Mouse (Mus musculus) embryonic facial prominence, embryonic 14.5 days (tissue): ENCODE data around the gene Babam2. TPM values are rescaled to one million over a fixed set of nuclear protein-coding genes. Genes with fewer than 3 reads are reported as not detected.

Experiments used
- ATAC-seq: fragments of 200-750 bp; cut with Nextera tagmentation; 2 replicates; pipeline ENCODE4 v1.8.0; 2017; ENCODE audit warnings: low read depth, moderate number of reproducible peaks, moderate TSS enrichment
- DNase-seq: peaks from one replicate; pipeline ENCODE4 v3.0.0-alpha.2; 2015; ENCODE audit warnings: low spot score
- H3K27ac ChIP-seq: fragments of 300-500 bp; sonication (generic); replicated peaks from 2 replicates; pipeline ENCODE4 v1.5.1; 2014; ENCODE audit warnings: low read depth, mild to moderate bottlenecking, low read length, moderate library complexity
- H3K27me3 ChIP-seq: fragments of 300-500 bp; sonication (generic); replicated peaks from 2 replicates; pipeline ENCODE4 v1.6.1; 2014; ENCODE audit warnings: low read length; ENCODE audit not compliant: control insufficient read depth, insufficient read depth
- H3K36me3 ChIP-seq: fragments of 300-500 bp; sonication (generic); 2 replicates; pipeline ENCODE4 v1.6.1; 2014; ENCODE audit warnings: low read length, mixed read lengths; ENCODE audit not compliant: control insufficient read depth, insufficient read depth
- H3K4me1 ChIP-seq: fragments of 300-500 bp; sonication (generic); 2 replicates; pipeline ENCODE4 v1.6.1; 2014; ENCODE audit warnings: antibody characterized with exemption, low read length; ENCODE audit not compliant: control insufficient read depth, insufficient read depth
- H3K4me2 ChIP-seq: fragments of 300-500 bp; sonication (generic); 2 replicates; pipeline ENCODE4 v1.6.1; 2014; ENCODE audit warnings: low read depth, mild to moderate bottlenecking, low read length, moderate library complexity, mixed read lengths
- H3K4me3 ChIP-seq: fragments of 300-500 bp; sonication (generic); 2 replicates; pipeline ENCODE4 v1.5.1; 2014; ENCODE audit warnings: low read depth, mild to moderate bottlenecking, low read length
- H3K9ac ChIP-seq: fragments of 300-500 bp; sonication (generic); 2 replicates; pipeline ENCODE4 v1.6.1; 2014; ENCODE audit warnings: low read depth, mild to moderate bottlenecking, low read length, moderate library complexity, mixed read lengths
- H3K9me3 ChIP-seq: fragments of 300-500 bp; sonication (generic); 2 replicates; pipeline ENCODE4 v1.6.1; 2016; ENCODE audit warnings: low read length; ENCODE audit not compliant: control insufficient read depth
- WGBS: fragments of 180-500 bp; shearing (Covaris S2); extraction: QIAGEN DNeasy Blood & Tissue Kit; methylation state at CpG from one replicate; pipeline ENCODE4 v1.1.7; 2014; 5-methylcytosine and 5-hydroxymethylcytosine counted together
- polyA plus RNA-seq: library from polyadenylated mRNA; unstranded; fragments of >200 nt; fragmentation: Nextera tagmentation; extraction: Ambion mirVana; gene quantifications from 2 replicates; pipeline ENCODE4 v1.2.1, GENCODE M21; 2014

Gene Babam2
- polyA plus RNA-seq, 1 experiment from 2014 or later: 37.6 TPM

- no peaks in the 10 kb centered on the region for H3K9me3 ChIP-seq
- peaks cover 26% of the 10 kb centered on the region for H3K4me1 ChIP-seq
- H3K9ac ChIP-seq: no peak overlapping the region
- WGBS: 87% methylated on average over 2 of the region's 2 CpGs
- no peaks in the 10 kb centered on the region for H3K27me3 ChIP-seq
- no peak overlapping the region for H3K4me3 ChIP-seq
- H3K36me3 ChIP-seq: no peaks in the 10 kb centered on the region
- no peak overlapping the region for H3K4me2 ChIP-seq
- DNase-seq: no peak
- H3K27ac ChIP-seq: no peak overlapping the region
- ATAC-seq: no peak
Observed at GRCm38 (mm10) chr5:32060485-32060884, 363.0 kb downstream of the Babam2 start.

- no peak for DNase-seq
Observed at GRCm38 (mm10) chr5:32061854-32062253, 364.4 kb downstream of the Babam2 start.

GRCm38 (mm10) chr5:32064341-32065105 lies 367.0 kb downstream of the Babam2 start:
- peak; percentile 55; the same call in 1 of the 2 replicates for ATAC-seq
- H3K4me3 ChIP-seq: no peak overlapping the region
- H3K36me3 ChIP-seq: no peaks in the 10 kb centered on the region
- DNase-seq: peak; percentile 49
- H3K4me2 ChIP-seq: no peak overlapping the region
- no peaks in the 10 kb centered on the region for H3K27me3 ChIP-seq
- H3K9ac ChIP-seq: no peak overlapping the region
- H3K9me3 ChIP-seq: no peaks in the 10 kb centered on the region
- H3K27ac ChIP-seq: 0 out of 2 replicates have a peak overlapping the region, but pooled peaks have one; percentile 25
- H3K4me1 ChIP-seq: peaks cover 22% of the 10 kb centered on the region
- WGBS: 77% methylated on average over 2 of the region's 2 CpGs

More at GRCm38 (mm10) chr5:32061854-32062253, 364.4 kb downstream of the Babam2 start:
- no peak overlapping the region for H3K4me2 ChIP-seq
- peaks cover 33% of the 10 kb centered on the region for H3K4me1 ChIP-seq
- H3K36me3 ChIP-seq: no peaks in the 10 kb centered on the region
- no peak overlapping the region for H3K9ac ChIP-seq
- no peak for ATAC-seq
- WGBS: 72% methylated on average over 1 of the region's 1 CpGs
- no peaks in the 10 kb centered on the region for H3K27me3 ChIP-seq
- no peak overlapping the region for H3K4me3 ChIP-seq
- no peaks in the 10 kb centered on the region for H3K9me3 ChIP-seq
- no peak overlapping the region for H3K27ac ChIP-seq

- H3K4me3 ChIP-seq: no peak overlapping the region
- H3K4me2 ChIP-seq: no peak overlapping the region
- no peak overlapping the region for H3K9ac ChIP-seq
- ATAC-seq (peak; percentile 27; the same call in 1 of the 2 replicates), DNase-seq (peak; percentile 65)
- H3K27ac ChIP-seq: peak overlapping the region; percentile 25; the same call in 1 of the 2 replicates
- no peaks in the 10 kb centered on the region for H3K27me3 ChIP-seq
- WGBS: 45% methylated on average over 5 of the region's 5 CpGs
- no peaks in the 10 kb centered on the region for H3K9me3 ChIP-seq
- peaks cover 19% of the 10 kb centered on the region; the same call in 1 of the 2 replicates for H3K4me1 ChIP-seq
- H3K36me3 ChIP-seq: no peaks in the 10 kb centered on the region
Observed at GRCm38 (mm10) chr5:32066015-32066734, 368.7 kb downstream of the Babam2 start.

- 94% methylated on average over 2 of the region's 2 CpGs for WGBS
- Histone ChIP-seq H3K9ac (no peak overlapping the region), H3K9me3 (no peaks in the 10 kb centered on the region), H3K4me1 (peaks cover 19% of the 10 kb centered on the region; the same call in 1 of the 2 replicates), H3K4me2 (no peak overlapping the region), H3K27me3 (no peaks in the 10 kb centered on the region), H3K4me3 (no peak overlapping the region), H3K36me3 (no peaks in the 10 kb centered on the region), H3K27ac (peak overlapping the region; percentile 25; the same call in 1 of the 2 replicates)
- DNase-seq (no peak), ATAC-seq (no peak)
Observed at GRCm38 (mm10) chr5:32066839-32067238, 369.4 kb downstream of the Babam2 start.

- no peaks in the 10 kb centered on the region for H3K36me3 ChIP-seq
- H3K27ac ChIP-seq: no peak overlapping the region
- no peak overlapping the region for H3K4me3 ChIP-seq
- H3K27me3 ChIP-seq: no peaks in the 10 kb centered on the region
- no peak overlapping the region for H3K9ac ChIP-seq
- ATAC-seq: no peak
- 90% methylated on average over 3 of the region's 3 CpGs for WGBS
- H3K9me3 ChIP-seq: no peaks in the 10 kb centered on the region
- peaks cover 19% of the 10 kb centered on the region; the same call in 1 of the 2 replicates for H3K4me1 ChIP-seq
- no peak overlapping the region for H3K4me2 ChIP-seq
- DNase-seq: no peak
Observed at GRCm38 (mm10) chr5:32068616-32069015, 371.1 kb downstream of the Babam2 start.

GRCm38 (mm10) chr5:32069096-32069495 lies 371.6 kb downstream of the Babam2 start:
- H3K27me3 ChIP-seq: no peaks in the 10 kb centered on the region
- H3K4me1 ChIP-seq: peaks cover 18% of the 10 kb centered on the region; the same call in 1 of the 2 replicates
- H3K27ac ChIP-seq: no peak overlapping the region
- H3K9ac ChIP-seq: no peak overlapping the region
- WGBS: 67% methylated on average over 4 of the region's 4 CpGs
- no peaks in the 10 kb centered on the region for H3K9me3 ChIP-seq
- H3K4me3 ChIP-seq: no peak overlapping the region
- H3K36me3 ChIP-seq: no peaks in the 10 kb centered on the region
- no peak overlapping the region for H3K4me2 ChIP-seq
- no peak for DNase-seq
- ATAC-seq: no peak

- no peak overlapping the region for H3K4me2 ChIP-seq
- no peak for ATAC-seq
- no peak overlapping the region for H3K4me3 ChIP-seq
- no peak overlapping the region for H3K9ac ChIP-seq
- H3K27ac ChIP-seq: no peak overlapping the region
- H3K9me3 ChIP-seq: no peaks in the 10 kb centered on the region
- H3K27me3 ChIP-seq: no peaks in the 10 kb centered on the region
- 66% methylated on average over 10 of the region's 10 CpGs for WGBS
- no peak for DNase-seq
- H3K4me1 ChIP-seq: peaks cover 14% of the 10 kb centered on the region; the same call in 1 of the 2 replicates
- no peaks in the 10 kb centered on the region for H3K36me3 ChIP-seq
Observed at GRCm38 (mm10) chr5:32069566-32070169, 372.2 kb downstream of the Babam2 start.
